Mouse (Mus musculus): ENCODE results near the gene Zfp629. TPM values are rescaled to one million over a fixed set of nuclear protein-coding genes. Genes with fewer than 3 reads are reported as not detected.

The Zfp629 gene
- polyA plus RNA-seq, 1 experiment from 2014 or later: 22.2 TPM

- Histone ChIP-seq H3K9me3 (no peaks in the 10 kb centered on the region), H3K4me1 (replicated peaks) (peaks cover 24% of the 10 kb centered on the region), H3K4me3 (peak within 1 kb of the TSS; percentile 88), H3K4me2 (peak within 1 kb of the TSS; percentile 91), H3K27ac (peak within 1 kb of the TSS; percentile 77), H3K27me3 (no peaks in the 10 kb centered on the region), H3K36me3 (peaks cover 63% of the 10 kb centered on the region), H3K9ac (peak within 1 kb of the TSS; percentile 88)
- peak; percentile 97 for ATAC-seq (ENCODE audit: low FRiP score)
- under 1% methylated on average over 50 of the region's 50 CpGs for WGBS
Measured at GRCm38 (mm10) chr7:127588011-127588871, 27.4 kb downstream of the Zfp629 start, which contains the start of the genes Ccdc189 and Rnf40. Gene Ccdc189, minus strand, starts transcription at chr7:127588595. Gene Rnf40, plus strand, starts transcription at chr7:127588767.

- peak overlapping the region; percentile 88; the same call in 1 of the 2 replicates for H3K4me3 ChIP-seq
- H3K27me3 ChIP-seq: no peaks in the 10 kb centered on the region
- peak overlapping the region; percentile 69 for H3K9ac ChIP-seq
- 78% methylated on average over 5 of the region's 5 CpGs for WGBS
- no peak for ATAC-seq (ENCODE audit: low FRiP score)
- peaks cover 63% of the 10 kb centered on the region for H3K36me3 ChIP-seq
- H3K4me1 ChIP-seq (replicated peaks): peaks cover 24% of the 10 kb centered on the region
- H3K9me3 ChIP-seq: no peaks in the 10 kb centered on the region
- peak overlapping the region; percentile 91 for H3K4me2 ChIP-seq
- H3K27ac ChIP-seq: no peak overlapping the region
Measured at GRCm38 (mm10) chr7:127587196-127587595, 28.4 kb downstream of the Zfp629 start.

- H3K36me3 ChIP-seq: peaks cover 63% of the 10 kb centered on the region
- no peak overlapping the region for H3K9ac ChIP-seq
- H3K4me3 ChIP-seq: no peak overlapping the region
- peaks cover 24% of the 10 kb centered on the region for H3K4me1 ChIP-seq (replicated peaks)
- no peaks in the 10 kb centered on the region for H3K27me3 ChIP-seq
- H3K9me3 ChIP-seq: no peaks in the 10 kb centered on the region
- WGBS: 90% methylated on average over 6 of the region's 6 CpGs
- no peak overlapping the region for H3K4me2 ChIP-seq
- no peak overlapping the region for H3K27ac ChIP-seq
- ATAC-seq (ENCODE audit: low FRiP score): no peak
Measured at GRCm38 (mm10) chr7:127586149-127586548, 29.4 kb downstream of the Zfp629 start.

- no peaks in the 10 kb centered on the region for H3K9me3 ChIP-seq
- no peaks in the 10 kb centered on the region for H3K27me3 ChIP-seq
- no peak overlapping the region for H3K4me3 ChIP-seq
- H3K36me3 ChIP-seq: peaks cover 62% of the 10 kb centered on the region
- H3K4me2 ChIP-seq: no peak overlapping the region
- no peak overlapping the region for H3K27ac ChIP-seq
- ATAC-seq (ENCODE audit: low FRiP score): no peak
- 91% methylated on average over 7 of the region's 7 CpGs for WGBS
- H3K4me1 ChIP-seq (replicated peaks): peaks cover 24% of the 10 kb centered on the region
- no peak overlapping the region for H3K9ac ChIP-seq
Measured at GRCm38 (mm10) chr7:127585031-127585430, 30.6 kb downstream of the Zfp629 start.

GRCm38 (mm10) chr7:127583260-127583659 lies 32.3 kb downstream of the Zfp629 start:
- Histone ChIP-seq H3K36me3 (peaks cover 71% of the 10 kb centered on the region), H3K4me3 (no peak overlapping the region), H3K27ac (no peak overlapping the region), H3K9me3 (no peaks in the 10 kb centered on the region), H3K27me3 (no peaks in the 10 kb centered on the region), H3K4me1 (replicated peaks) (peaks cover 14% of the 10 kb centered on the region), H3K9ac (no peak overlapping the region), H3K4me2 (no peak overlapping the region)
- WGBS: 95% methylated on average over 6 of the region's 6 CpGs
- ATAC-seq (ENCODE audit: low FRiP score): no peak

GRCm38 (mm10) chr7:127574115-127574514 lies 41.5 kb downstream of the Zfp629 start:
- H3K9ac ChIP-seq: peak overlapping the region; percentile 93
- WGBS: 27% methylated on average over 7 of the region's 7 CpGs
- no peak for ATAC-seq (ENCODE audit: low FRiP score)
- H3K4me1 ChIP-seq (replicated peaks): peaks cover 33% of the 10 kb centered on the region
- H3K4me3 ChIP-seq: peak overlapping the region; percentile 86
- H3K36me3 ChIP-seq: peaks cover 27% of the 10 kb centered on the region
- H3K4me2 ChIP-seq: peak overlapping the region; percentile 96
- H3K27me3 ChIP-seq: no peaks in the 10 kb centered on the region
- H3K27ac ChIP-seq: peak overlapping the region; percentile 80; the same call in 1 of the 2 replicates
- no peaks in the 10 kb centered on the region for H3K9me3 ChIP-seq

GRCm38 (mm10) chr7:127573503-127574008 lies 42.0 kb downstream of the Zfp629 start:
- no peaks in the 10 kb centered on the region for H3K9me3 ChIP-seq
- H3K36me3 ChIP-seq: peaks cover 28% of the 10 kb centered on the region
- no peaks in the 10 kb centered on the region for H3K27me3 ChIP-seq
- peak overlapping the region; percentile 93 for H3K9ac ChIP-seq
- WGBS: 2% methylated on average over 18 of the region's 28 CpGs
- H3K4me1 ChIP-seq (replicated peaks): peaks cover 33% of the 10 kb centered on the region
- H3K4me3 ChIP-seq: peak overlapping the region; percentile 86
- peak overlapping the region; percentile 80 for H3K27ac ChIP-seq
- H3K4me2 ChIP-seq: peak overlapping the region; percentile 96
- peak; percentile 16; the same call in 1 of the 2 replicates for ATAC-seq (ENCODE audit: low FRiP score)

GRCm38 (mm10) chr7:127572895-127573471 lies 42.6 kb downstream of the Zfp629 start, which contains the start of gene Phkg2:
Gene Phkg2, plus strand, starts transcription at chr7:127573340.
- peaks cover 33% of the 10 kb centered on the region for H3K4me1 ChIP-seq (replicated peaks)
- H3K9me3 ChIP-seq: no peaks in the 10 kb centered on the region
- peak within 1 kb of the TSS; percentile 96 for H3K4me2 ChIP-seq
- peak within 1 kb of the TSS; percentile 93 for H3K9ac ChIP-seq
- 1% methylated on average over 17 of the region's 17 CpGs for WGBS
- ATAC-seq (ENCODE audit: low FRiP score): peak; percentile 99
- H3K27me3 ChIP-seq: no peaks in the 10 kb centered on the region
- H3K36me3 ChIP-seq: peaks cover 24% of the 10 kb centered on the region
- peak within 1 kb of the TSS; percentile 87 for H3K27ac ChIP-seq
- peak within 1 kb of the TSS; percentile 86 for H3K4me3 ChIP-seq

GRCm38 (mm10) chr7:127564381-127565150 lies 51.0 kb downstream of the Zfp629 start:
- H3K36me3 ChIP-seq: peaks cover 71% of the 10 kb centered on the region
- H3K9me3 ChIP-seq: no peaks in the 10 kb centered on the region
- no peak overlapping the region for H3K9ac ChIP-seq
- H3K4me2 ChIP-seq: no peak overlapping the region
- no peak for ATAC-seq (ENCODE audit: low FRiP score)
- no peak overlapping the region for H3K4me3 ChIP-seq
- no peak overlapping the region for H3K27ac ChIP-seq
- H3K27me3 ChIP-seq: no peaks in the 10 kb centered on the region
- WGBS: 77% methylated on average over 6 of the region's 6 CpGs
- no peaks in the 10 kb centered on the region for H3K4me1 ChIP-seq (replicated peaks)

GRCm38 (mm10) chr7:127561340-127561858 lies 54.2 kb downstream of the Zfp629 start, which contains the start of gene Tmem265:
Gene Tmem265, plus strand, starts transcription at chr7:127561390.
- WGBS: 94% methylated on average over 5 of the region's 5 CpGs
- no peaks in the 10 kb centered on the region for H3K27me3 ChIP-seq
- no peak within 1 kb of the TSS for H3K27ac ChIP-seq
- H3K9ac ChIP-seq: no peak within 1 kb of the TSS
- H3K4me3 ChIP-seq: no peak within 1 kb of the TSS
- H3K36me3 ChIP-seq: peaks cover 84% of the 10 kb centered on the region
- no peak within 1 kb of the TSS for H3K4me2 ChIP-seq
- H3K4me1 ChIP-seq (replicated peaks): no peaks in the 10 kb centered on the region
- ATAC-seq (ENCODE audit: low FRiP score): no peak
- no peaks in the 10 kb centered on the region for H3K9me3 ChIP-seq

GRCm38 (mm10) chr7:127560580-127560979 lies 55.0 kb downstream of the Zfp629 start:
- H3K4me2 ChIP-seq: no peak overlapping the region
- ATAC-seq (ENCODE audit: low FRiP score): no peak

More at GRCm38 (mm10) chr7:127560580-127560979, 55.0 kb downstream of the Zfp629 start:
- Histone ChIP-seq H3K4me1 (replicated peaks) (no peaks in the 10 kb centered on the region), H3K9ac (no peak overlapping the region), H3K4me3 (no peak overlapping the region), H3K36me3 (peaks cover 85% of the 10 kb centered on the region), H3K9me3 (no peaks in the 10 kb centered on the region), H3K27ac (no peak overlapping the region), H3K27me3 (no peaks in the 10 kb centered on the region)
- 93% methylated on average over 11 of the region's 11 CpGs for WGBS

Measured in hindbrain, embryonic 13.5 days (tissue).